Mouse (Mus musculus): ENCODE data around the gene Tmx2.
A peak's percentile ranks its signal among the peaks of the same experiment; 100 is the strongest.

Gene Tmx2

GRCm38 (mm10) chr2:84638428-84639220 lies 40.3 kb downstream of the Tmx2 start:
- no peak for DNase-seq (ENCODE audit: low spot score in 2 of 2)

GRCm38 (mm10) chr2:84637452-84638165 lies 41.3 kb downstream of the Tmx2 start:
- DNase-seq (ENCODE audit: low spot score in 2 of 2), result no peak

GRCm38 (mm10) chr2:84636231-84636741 lies 42.7 kb downstream of the Tmx2 start:
- DNase-seq (ENCODE audit: low spot score in 2 of 2), result no peak

- DNase-seq (ENCODE audit: low spot score in 2 of 2), result peak; percentile 62 to 81
These were observed 43.3 kb downstream of the Tmx2 start for GRCm38 (mm10) chr2:84635611-84636010.

- DNase-seq (ENCODE audit: low spot score in 2 of 2), result no peak
These were observed 43.9 kb downstream of the Tmx2 start for GRCm38 (mm10) chr2:84634934-84635482.

- DNase-seq (ENCODE audit: low spot score in 2 of 2), result no peak
These were observed 44.9 kb downstream of the Tmx2 start for GRCm38 (mm10) chr2:84634006-84634405.

- no peak for DNase-seq (ENCODE audit: low spot score in 2 of 2)
These were observed 45.9 kb downstream of the Tmx2 start for GRCm38 (mm10) chr2:84632999-84633398.

GRCm38 (mm10) chr2:84632001-84632400 lies 46.9 kb downstream of the Tmx2 start:
- no peak for DNase-seq (ENCODE audit: low spot score in 2 of 2)

- no peak for DNase-seq (ENCODE audit: low spot score in 2 of 2)
These were observed 51.9 kb downstream of the Tmx2 start for GRCm38 (mm10) chr2:84627036-84627435.

- no peak for DNase-seq (ENCODE audit: low spot score in 2 of 2)
These were observed 52.5 kb downstream of the Tmx2 start for GRCm38 (mm10) chr2:84626366-84626975.

GRCm38 (mm10) chr2:84624201-84624600 lies 54.7 kb downstream of the Tmx2 start:
- no peak for DNase-seq (ENCODE audit: low spot score in 2 of 2)

- DNase-seq (ENCODE audit: low spot score in 2 of 2), result no peak
These were observed 55.4 kb downstream of the Tmx2 start for GRCm38 (mm10) chr2:84623428-84624119.

GRCm38 (mm10) chr2:84622668-84623067 lies 56.3 kb downstream of the Tmx2 start:
- no peak for DNase-seq (ENCODE audit: low spot score in 2 of 2)
